Mouse (Mus musculus) liver (tissue): Measurements from ENCODE around the gene Cubn.

Source experiments
- DNase-seq: peaks from one replicate; pipeline ENCODE4 v3.0.0-alpha.2; 2020; ENCODE audit warnings: mixed read lengths

Gene Cubn

DNA sequence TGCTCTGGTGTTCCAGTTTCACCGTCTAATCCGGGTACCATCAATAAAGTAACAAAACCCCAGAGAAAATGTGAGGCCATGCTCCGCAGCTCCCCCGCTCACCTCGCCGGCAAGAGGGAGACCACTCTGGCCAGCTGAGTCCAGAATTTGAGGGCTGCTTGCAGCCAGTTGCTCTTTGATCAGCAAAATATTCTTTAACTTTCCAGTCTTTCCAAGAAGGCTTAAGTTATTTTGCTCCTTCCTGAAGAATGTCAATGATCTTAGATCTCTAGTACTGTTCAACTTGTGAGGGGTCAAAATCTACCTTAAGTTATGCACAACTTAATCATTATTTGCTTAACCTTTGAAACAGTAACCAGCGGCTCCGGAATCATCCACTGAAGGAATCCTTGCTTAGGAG, at the start of gene Cubn:
TSS of gene Cubn (minus strand) at position 80 of the 400 bp plus-strand sequence.
- no peak for DNase-seq

DNA sequence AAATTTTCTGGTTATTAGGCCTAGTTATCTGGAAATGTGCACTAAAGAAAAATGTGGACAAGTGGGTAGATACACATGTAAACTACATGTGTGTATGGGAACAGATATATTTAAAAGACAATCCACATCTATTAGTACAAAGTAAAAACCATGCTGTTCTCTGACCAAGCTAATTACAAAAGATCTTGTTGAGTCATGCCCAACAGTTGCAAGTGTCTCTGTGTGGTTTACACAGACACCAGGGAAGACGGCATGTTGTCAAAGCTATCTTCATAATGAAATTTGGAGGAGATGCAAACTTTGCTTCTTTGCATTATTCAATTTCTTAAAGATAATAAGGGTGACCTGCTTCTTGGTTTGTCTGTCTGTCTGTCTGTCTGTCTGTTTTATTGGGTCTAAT, 48.2 kb upstream of the Cubn start:
- DNase-seq: no peak

DNA sequence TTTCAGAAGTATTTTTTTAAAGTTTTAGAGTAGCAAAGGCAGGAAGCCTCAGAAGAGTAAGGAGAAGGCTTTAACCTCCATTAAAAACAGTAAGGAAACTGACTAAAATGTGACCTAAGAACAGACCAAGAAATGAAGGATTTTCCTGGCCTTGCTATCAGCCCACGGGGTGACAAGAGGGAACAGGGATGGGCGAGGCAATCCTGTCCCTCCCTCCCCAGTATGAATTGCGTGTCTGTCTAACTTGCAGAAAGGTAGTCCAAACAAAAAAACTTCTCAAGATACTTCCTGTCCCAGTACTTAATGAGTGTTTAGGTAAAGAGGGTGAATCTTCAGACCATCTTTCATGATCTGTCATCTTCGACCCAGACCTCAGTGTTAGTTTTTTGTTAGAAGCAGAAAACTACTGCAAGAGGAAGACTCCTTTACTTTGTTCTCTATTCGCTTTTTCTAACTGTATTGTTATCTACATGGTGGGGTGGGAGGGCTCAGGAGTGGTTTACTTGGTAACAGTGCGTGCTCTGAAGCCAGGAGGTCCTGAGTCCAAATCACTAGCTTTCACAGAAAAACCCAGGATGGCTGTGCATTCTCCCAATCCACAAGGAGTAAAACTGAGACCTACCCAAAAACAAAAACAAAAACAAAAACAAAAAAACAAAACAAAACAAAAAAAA, 47.2 kb upstream of the Cubn start:
- peak; percentile 40 for DNase-seq

DNA sequence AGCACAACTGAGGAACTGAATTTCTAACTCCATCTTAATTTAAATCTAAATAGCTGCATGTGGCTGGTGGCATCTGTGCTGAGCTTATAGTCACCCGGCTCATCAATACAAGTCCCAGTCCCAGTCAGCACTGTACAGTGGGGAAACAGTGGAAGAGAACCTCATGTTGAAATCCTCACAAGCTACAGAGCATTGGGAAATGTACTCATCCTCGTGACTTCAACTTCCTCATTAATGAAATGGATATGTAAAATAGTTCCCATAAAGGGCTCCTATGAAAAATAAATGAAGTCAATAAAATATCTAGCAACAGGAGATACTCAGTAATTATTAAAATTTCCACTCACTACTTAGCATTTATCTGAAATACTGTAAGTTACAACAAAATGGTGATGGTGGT, 46.6 kb upstream of the Cubn start:
- no peak for DNase-seq

DNA sequence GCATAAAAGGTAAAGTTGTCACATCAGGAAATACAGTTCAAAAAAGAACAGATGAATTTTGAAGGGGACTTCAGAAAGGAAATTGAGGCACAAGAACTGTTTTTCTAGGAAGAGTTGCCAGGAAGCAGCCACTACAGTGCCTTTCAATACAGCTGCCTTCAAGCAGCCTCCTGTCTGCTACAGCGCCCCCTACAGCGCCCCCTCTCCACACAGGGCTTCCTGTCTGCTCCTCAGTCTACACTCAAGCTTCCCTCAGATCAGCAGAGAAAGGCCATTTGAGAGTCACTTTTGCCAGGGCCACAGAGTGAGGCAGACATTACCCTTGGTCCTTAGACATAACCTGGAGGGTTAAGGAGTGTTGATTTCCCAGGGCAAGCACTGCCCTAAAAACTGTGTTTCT, 46.1 kb upstream of the Cubn start:
- DNase-seq: peak; percentile 76

DNA sequence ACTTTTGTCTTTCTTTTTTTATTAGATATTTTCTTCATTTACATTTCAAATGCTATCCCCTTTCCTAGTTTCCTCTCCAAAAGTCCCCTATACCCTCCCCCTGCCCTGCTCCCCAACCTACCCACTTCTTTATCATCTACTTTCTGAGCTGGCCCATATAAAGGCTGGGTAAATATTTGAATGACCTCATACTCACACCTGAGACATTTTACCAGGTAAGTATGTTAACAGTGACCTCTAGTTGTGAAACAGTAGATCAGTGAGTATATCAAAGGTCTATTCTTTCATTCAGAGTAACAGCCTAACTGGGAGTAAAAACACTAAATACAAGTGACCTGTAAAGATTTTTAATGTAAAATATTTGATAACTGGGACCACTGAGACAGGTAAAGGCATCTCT, 45.1 kb upstream of the Cubn start:
- DNase-seq: no peak

DNA sequence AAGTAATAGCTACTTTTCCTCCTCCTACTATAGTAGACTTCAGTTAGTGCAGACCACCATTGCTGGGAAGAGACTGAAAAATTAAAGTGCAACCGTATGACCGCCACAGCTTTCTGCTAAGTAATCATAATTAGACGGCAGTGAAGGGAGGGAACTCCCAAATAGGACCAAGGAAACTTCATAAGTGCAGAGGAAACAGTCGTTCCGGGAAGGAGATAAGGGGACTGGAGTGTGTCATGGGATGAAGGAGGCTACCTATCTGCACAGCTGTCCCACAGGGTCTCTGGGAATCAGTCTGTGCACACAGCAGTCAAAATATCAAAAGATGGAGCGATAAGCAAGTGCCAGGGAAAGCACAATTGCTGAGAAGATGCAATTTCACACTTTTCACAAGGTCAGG, 39.0 kb upstream of the Cubn start:
- DNase-seq: no peak

DNA sequence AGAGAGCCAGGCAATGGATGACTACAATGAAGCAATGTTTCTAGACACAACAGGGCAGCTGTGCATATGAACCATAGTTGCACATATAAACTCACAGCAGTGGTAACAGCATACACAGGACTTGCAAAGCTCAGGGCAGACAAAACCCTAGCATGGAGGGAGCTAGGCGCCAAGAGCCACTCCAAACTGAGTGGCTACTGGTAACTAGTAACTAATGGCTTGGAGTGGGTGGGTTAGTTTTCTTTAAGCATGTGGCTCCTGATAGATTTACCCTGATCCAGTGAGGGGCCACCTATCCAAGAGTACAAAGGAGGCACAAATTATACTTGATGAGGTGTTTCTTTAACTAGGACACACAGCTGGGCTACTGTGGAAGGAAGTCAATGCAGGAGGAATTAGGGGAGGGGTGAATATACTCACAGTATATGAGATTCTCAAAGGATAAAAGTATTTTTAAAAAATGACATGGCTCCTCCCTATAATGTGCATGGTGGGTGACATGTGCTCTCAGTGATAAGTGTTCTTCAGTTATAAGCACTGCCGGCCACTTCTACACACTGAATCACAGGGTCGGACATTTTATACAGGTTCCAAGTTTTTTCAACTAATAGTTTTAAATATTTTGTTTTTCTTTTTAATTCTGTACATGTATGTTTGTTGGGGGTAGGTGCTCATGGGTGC, 37.8 kb upstream of the Cubn start:
- no peak for DNase-seq

DNA sequence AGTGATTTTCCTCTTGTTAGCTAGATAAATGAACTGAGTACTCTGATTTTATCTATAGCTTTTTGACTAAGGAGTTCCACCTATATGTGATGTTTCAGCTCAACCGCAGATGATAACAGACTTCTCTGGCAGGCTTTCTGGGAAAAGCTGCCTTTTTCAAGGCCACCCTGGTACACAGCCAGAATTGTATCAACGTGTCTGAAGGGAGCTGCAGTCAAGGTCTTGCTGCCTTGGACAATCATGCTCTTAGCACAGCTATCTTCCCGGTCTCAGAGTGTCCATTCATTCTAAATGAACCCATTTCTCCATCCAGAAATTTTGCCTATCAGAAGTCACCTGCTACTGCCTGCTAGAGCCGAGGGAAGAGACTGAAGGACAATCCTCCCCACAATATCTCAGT, 35.9 kb upstream of the Cubn start:
- DNase-seq: no peak

DNA sequence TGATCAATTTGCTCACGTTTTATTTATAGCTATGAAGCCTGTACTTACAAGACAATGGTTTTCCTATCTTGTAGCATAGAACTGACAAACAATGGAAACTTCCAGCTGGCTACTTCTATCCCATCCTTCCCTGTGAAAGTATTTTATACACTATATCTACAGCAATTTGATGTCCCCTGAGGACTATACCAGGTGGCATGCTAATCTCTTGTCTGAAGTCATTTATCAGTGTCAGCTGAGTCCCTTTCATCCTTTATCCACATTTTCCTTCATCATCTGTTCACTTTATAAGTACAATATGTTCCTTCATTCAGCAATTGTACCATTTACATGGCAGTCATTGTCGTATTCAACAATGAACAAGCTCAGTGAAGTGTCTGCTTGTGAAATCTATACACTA, 35.5 kb upstream of the Cubn start:
- DNase-seq: no peak

DNA sequence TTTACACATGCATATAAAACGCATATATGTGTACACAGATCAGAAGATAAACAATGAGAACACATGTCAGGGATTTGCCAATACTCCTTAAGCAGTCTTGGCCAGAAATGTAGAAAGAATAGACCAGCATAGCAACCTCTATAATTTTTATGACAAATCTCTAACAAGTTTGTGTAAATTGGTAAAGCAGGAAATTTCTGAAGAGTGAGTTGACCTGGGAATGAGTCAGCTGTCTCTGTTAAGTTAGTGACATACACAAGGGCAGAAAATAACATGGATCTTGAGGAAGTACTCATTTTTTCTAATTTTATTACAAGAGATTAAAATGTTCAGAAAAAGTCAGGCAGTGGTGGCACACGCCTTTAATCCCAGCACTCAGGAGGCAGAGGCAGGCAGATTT, 34.6 kb upstream of the Cubn start:
- DNase-seq: no peak

DNA sequence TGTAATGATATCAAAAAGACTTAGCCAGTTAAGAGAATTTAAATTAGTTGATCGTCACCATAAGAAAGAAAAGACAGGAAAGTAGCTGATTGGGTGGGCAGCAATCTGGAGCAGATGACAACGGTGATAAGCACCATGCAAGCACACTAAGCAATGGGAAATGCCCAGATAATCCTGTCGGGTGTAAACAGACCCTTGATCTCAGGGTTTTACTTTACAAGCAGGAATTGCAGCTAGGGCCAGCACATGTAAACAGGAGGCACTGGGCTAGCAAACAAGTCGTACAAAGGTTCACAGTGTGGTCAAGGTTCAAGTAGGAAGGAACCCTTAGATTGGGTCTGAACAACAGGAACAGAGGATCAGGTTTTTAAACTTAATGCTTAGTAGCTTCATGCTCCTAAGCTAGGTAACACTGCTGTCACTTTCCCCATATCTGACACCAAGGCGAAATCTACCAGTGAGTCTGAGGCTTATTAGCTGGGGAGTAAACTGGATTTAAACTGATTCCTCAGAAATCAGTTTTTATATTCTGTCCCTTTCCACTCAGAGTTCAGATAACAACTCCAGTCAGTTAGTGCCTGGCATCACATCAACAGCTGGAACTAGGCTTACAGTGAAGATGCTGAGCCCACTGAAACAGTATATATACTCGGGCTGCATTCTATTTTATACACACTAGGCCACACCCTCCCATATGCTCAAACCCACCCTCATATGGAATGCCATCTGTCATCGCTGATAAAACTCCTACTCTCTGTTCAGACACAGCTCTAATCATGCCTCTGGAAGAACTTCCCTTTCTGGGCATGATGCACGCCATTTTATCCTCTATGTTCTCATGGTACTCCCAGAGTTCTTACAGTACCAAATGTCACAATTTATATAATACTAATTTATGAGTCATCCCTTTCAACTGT, 32.2 kb upstream of the Cubn start:
- DNase-seq: peak; percentile 55

DNA sequence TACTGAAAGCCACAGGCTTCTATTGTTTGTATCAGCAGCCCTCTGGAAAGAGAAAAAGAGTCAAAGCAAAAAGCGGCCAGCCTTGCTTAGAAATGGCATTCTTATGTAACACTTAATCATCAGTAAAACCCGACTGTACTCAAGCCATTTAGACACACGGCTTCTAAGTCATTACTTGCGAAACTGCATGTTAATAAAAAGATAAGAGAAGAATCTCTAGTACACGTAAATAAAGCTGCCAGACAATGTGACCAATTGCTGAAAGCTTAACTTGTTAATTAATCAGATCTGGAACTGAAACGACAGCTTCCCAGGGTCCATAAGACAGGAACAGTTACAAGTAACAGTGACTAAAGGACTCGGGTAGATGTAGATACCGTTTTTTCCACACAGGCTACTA, 30.5 kb upstream of the Cubn start:
- no peak for DNase-seq

DNA sequence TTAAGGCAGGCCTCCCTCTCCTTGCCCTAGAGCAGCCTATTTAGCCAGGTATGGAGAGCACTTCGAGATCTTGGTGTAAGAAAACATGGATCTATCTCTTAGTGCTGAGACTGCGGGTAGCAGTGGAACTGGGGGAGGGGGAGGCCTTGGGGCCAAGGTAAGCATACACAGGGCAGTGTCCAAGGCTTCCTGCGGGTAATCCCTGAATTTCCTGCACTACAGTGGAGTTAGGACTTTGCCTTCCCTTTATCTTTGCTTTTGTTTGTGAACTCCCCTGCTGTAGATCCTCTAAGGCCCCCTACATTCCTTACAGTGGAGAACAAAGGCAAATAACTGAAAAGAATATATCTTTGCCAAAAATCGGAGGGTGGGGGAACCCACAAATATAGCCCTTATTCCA, 23.3 kb upstream of the Cubn start:
- DNase-seq: no peak

DNA sequence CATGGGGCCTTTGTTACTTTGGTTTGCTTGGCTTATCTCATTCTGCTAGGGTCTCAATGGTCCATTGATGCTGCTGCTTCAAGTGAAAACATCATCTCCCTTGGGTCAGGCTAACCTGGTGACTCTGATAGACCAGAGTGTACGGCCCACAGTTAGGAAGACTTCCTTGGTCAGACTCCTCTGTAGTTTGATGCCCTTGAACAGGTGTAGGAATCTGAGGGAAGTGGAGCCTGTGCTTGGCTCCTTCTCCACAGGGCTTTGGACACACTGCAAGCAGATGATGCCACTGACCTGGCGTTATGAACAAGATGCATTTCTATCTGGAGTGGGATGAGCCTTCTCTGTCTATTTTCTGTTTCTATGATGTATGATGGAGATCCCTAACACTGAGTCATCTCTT, 11.1 kb upstream of the Cubn start:
- no peak for DNase-seq

DNA sequence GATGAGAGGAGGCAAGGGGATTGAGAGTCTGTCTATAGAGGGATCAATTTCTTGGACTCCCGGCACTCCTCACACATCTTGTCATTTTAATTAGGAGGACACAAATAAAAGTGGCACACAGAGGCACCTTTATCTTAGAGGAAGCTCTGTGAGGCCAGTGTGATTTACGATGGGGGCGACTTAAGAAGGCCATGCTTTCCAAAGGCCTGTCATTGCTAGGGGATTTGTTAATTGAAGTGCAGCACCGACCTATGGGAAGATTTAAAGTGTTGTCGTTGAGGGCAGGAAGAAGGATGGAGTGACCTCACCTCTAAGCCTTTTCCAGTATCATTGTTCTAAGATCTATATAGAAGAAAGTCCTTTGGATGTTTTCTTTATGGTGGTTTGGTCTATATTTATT, 9.9 kb upstream of the Cubn start:
- DNase-seq: no peak

DNA sequence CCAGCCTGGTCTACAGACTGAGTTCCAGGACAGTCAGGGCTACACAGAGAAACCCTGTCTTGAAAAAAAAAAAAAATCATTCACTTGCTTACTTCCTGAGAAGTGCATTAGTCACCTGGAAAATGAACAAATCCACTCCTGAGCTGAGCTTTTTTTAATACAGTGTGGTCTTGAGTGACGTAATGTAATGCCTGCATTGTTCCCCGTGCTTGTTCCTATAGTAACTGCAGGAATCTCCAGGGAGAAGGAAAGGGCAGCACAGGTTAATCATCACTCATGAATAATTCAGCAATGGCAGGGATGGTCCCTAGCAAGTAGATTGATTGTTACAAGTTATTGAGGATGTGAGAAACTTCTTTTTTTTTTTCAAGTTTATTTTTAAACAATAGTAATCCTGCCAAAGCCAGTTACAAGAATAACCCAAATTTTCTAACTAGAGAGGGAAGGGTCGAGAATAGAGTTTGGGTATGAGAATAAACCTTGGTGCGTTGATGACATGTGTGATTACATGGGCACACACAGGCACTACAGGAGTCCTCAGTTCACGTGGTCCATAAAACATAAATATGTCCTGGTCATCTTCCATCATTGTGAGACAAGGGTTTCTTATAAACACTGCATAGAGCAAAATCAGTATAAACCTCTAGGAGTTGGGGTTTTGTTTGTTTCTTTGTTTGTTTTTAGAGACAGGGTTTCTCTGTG, 8.8 kb upstream of the Cubn start:
- no peak for DNase-seq

DNA sequence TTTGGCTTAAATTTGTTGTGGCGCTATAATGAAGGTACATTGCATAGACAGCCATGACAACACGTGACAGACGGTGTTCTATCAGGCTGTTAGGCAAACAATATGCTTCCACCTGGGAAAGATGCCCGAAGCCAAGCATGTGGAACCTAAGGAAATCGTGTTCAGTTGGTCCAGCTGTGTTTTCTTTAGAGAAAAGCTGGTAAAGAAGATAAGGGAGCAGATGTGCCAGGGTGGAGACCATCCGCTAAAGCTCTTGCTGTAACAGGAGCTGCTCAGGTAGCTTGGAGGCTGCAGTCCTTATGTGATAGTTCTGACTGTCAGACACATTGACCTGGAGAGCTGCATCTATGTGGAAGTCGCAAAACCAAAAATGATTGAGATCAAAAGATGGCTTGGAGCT, 7.6 kb upstream of the Cubn start:
- DNase-seq: peak; percentile 6

DNA sequence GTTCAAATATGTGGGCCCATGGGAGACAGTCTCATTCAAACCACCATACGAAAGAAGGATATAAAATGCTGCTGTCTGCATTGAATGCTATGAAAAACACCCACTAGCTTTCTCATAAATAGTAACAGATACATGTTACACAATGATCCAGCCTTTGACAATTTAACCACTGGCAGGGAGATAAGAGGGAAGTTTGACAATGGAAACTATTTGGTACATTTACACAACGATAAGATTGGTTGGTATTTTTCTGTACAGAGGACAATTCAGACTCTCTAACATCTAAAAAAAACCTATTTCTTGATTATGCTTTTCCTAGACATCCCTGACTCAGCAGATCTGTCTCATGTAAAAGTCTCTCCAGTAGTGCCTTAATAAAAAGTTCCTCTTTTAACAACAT, 4.5 kb upstream of the Cubn start:
- DNase-seq: no peak

DNA sequence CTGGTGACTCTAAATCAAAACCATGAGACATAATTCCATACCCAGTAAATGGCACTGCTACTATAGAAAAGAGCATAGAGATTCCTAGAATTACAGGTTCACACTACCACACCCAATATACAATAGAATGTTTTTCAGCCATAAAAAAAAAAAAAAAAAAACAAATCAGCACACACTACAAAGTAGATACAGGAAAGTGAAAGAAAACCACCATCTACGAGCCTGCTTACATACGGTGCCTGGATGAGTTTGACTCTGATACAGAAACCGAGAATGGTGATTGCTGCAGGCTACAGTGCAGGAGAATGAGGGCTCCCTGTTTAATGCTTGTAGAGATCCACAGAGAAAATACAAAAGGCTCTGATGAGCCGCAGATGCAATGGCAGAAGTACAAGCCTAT, 1.3 kb upstream of the Cubn start:
- DNase-seq: no peak

DNA sequence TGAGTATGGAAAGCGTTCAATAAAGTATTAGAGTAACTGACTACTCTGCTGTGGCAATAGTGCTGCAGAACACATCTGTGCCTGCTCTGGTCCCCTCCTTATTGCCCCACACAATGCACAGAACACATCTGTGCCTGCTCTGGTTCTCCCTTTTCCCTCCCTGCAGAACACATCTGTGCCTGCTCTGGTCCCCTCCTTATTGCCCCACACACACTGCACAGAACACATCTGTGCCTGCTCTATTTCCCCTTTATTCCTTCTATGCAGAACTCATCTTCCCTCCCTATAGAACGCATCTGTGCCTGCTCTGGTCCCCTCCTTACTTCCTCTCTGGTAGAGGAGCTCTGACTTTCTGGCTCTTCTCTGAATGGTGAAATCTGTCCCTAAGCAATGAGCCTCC, 1.1 kb downstream of the Cubn start:
- DNase-seq: no peak

DNA sequence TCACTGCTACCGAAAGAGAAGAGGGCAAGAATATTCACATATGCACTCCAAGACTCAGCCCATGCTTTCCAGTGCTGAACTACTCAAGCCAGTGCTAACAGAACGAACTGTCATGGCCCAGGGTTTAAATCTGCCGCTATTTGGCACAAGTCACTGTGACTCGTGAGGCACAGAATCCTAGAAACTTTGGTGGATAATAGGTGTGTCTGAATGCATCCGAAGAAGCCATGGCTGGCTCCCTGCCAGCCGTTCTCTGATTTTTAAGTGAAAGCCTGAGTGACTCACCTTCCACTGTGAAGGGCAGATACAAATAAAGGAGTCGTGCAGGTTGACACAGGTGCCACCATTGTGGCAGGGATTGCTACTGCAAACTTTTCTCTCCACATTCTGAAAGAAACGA, 5.1 kb downstream of the Cubn start:
- DNase-seq: no peak

DNA sequence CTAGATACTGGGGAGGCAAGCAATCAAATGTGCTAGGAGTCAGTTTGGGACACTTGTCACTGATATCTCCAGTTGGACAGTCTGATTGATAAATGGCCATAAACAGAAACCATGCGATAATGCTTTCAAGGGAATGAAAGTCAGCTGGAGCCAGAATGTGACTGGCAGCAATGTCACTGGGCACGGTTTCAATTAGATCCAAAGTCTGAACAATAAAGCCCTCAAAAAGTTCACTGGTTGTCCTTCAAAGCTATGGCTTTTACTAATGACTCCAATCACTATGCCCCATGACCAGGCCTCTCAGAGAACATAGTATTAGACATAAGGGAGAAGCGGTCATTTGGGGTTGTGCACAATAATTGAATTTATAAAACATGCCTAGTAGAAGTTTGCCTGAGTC, 7.0 kb downstream of the Cubn start:
- DNase-seq: no peak
